Mouse (Mus musculus) intestine, embryonic 15.5 days (tissue): ENCODE data around the gene Ikbkg. TPM values are rescaled to one million over a fixed set of nuclear protein-coding genes. Genes with fewer than 3 reads are reported as not detected.
"Not testable (repeated sequence)": the region's sequence is repeated elsewhere in the genome, so short reads cannot be mapped to it uniquely, and the experiment has no call there.

Experiments
- ATAC-seq: fragments of 200-750 bp; cut with Nextera tagmentation; 2 replicates; pipeline ENCODE4 v1.8.0; 2017; ENCODE audit warnings: moderate TSS enrichment, moderate library complexity
- H3K27ac ChIP-seq: fragments of 300-500 bp; sonication (generic); 2 replicates; pipeline ENCODE4 v1.5.1; 2015; ENCODE audit warnings: mild to moderate bottlenecking, inconsistent platforms
- H3K27me3 ChIP-seq: fragments of 300-500 bp; sonication (generic); replicated peaks from 2 replicates; pipeline ENCODE4 v1.6.1; 2015; ENCODE audit warnings: inconsistent platforms
- H3K36me3 ChIP-seq: fragments of 300-500 bp; sonication (generic); 2 replicates; pipeline ENCODE4 v1.6.1; 2015; ENCODE audit warnings: inconsistent platforms
- H3K4me1 ChIP-seq: fragments of 300-500 bp; sonication (generic); replicated peaks from 2 replicates; pipeline ENCODE4 v1.6.1; 2015; ENCODE audit warnings: inconsistent platforms
- H3K4me2 ChIP-seq: fragments of 300-500 bp; sonication (generic); replicated peaks from 2 replicates; pipeline ENCODE4 v1.6.1; 2015; ENCODE audit warnings: mild to moderate bottlenecking, inconsistent platforms
- H3K4me3 ChIP-seq: fragments of 300-500 bp; sonication (generic); replicated peaks from 2 replicates; pipeline ENCODE4 v1.5.1; 2015; ENCODE audit warnings: inconsistent platforms
- H3K9ac ChIP-seq: fragments of 300-500 bp; sonication (generic); 2 replicates; pipeline ENCODE4 v1.6.1; 2015; ENCODE audit warnings: inconsistent platforms
- H3K9me3 ChIP-seq: fragments of 300-500 bp; sonication (generic); 2 replicates; pipeline ENCODE4 v1.6.1; 2016; ENCODE audit warnings: inconsistent platforms
- WGBS: fragments of 180-500 bp; shearing (Covaris S2); methylation state at CpG from one replicate; pipeline ENCODE4 v1.1.7; 2015; 5-methylcytosine and 5-hydroxymethylcytosine counted together
- polyA plus RNA-seq: library from polyadenylated mRNA; unstranded; fragments of >200 nt; fragmentation: Nextera tagmentation; extraction: Ambion mirVana; gene quantifications from 2 replicates; pipeline ENCODE4 v1.2.1, GENCODE M21; 2015

The Ikbkg gene
- 18.4 and 19.7 TPM in 2 replicates for polyA plus RNA-seq

- peak within 1 kb of the TSS; percentile 66 for H3K4me2 ChIP-seq
- no peaks in the 10 kb centered on the region for H3K36me3 ChIP-seq
- no peaks in the 10 kb centered on the region for H3K4me1 ChIP-seq
- H3K27me3 ChIP-seq: no peaks in the 10 kb centered on the region
- no peaks in the 10 kb centered on the region for H3K9me3 ChIP-seq
- ATAC-seq: peak; percentile 100
- 23% methylated on average over 30 of the region's 30 CpGs for WGBS
- peak within 1 kb of the TSS; percentile 81 for H3K27ac ChIP-seq
- H3K9ac ChIP-seq: peak within 1 kb of the TSS; percentile 77
- H3K4me3 ChIP-seq: peak within 1 kb of the TSS; percentile 47
Observed at GRCm38 (mm10) chrX:74392535-74393443, at the start of gene Ikbkg, which contains the start of gene Fam3a. Ikbkg (plus strand) TSS chrX:74393290. Fam3a (minus strand) TSS chrX:74393272.

GRCm38 (mm10) chrX:74352645-74353466 lies 40.2 kb upstream of the Ikbkg start:
- no peak overlapping the region for H3K27ac ChIP-seq
- no peaks in the 10 kb centered on the region for H3K9me3 ChIP-seq
- H3K4me3 ChIP-seq: peak overlapping the region; percentile 42
- H3K4me2 ChIP-seq: peak overlapping the region; percentile 64
- H3K4me1 ChIP-seq: no peaks in the 10 kb centered on the region
- ATAC-seq: peak; percentile 65
- no peaks in the 10 kb centered on the region for H3K27me3 ChIP-seq
- WGBS: 24% methylated on average over 13 of the region's 13 CpGs
- H3K9ac ChIP-seq: peak overlapping the region; percentile 48
- H3K36me3 ChIP-seq: no peaks in the 10 kb centered on the region

- H3K27me3 ChIP-seq: no peaks in the 10 kb centered on the region
- H3K36me3 ChIP-seq: no peaks in the 10 kb centered on the region
- peak within 1 kb of the TSS; percentile 48 for H3K9ac ChIP-seq
- ATAC-seq: peak; percentile 88
- H3K4me1 ChIP-seq: no peaks in the 10 kb centered on the region
- H3K4me3 ChIP-seq: peak within 1 kb of the TSS; percentile 42
- no peak within 1 kb of the TSS for H3K27ac ChIP-seq
- H3K4me2 ChIP-seq: peak within 1 kb of the TSS; percentile 64
- no peaks in the 10 kb centered on the region for H3K9me3 ChIP-seq
- WGBS: 16% methylated on average over 12 of the region's 22 CpGs
Observed at GRCm38 (mm10) chrX:74353467-74353770, 39.7 kb upstream of the Ikbkg start, which contains the start of gene Lage3. Lage3 (minus strand) TSS chrX:74353618.

- H3K4me1 ChIP-seq, H3K9me3 ChIP-seq, H3K4me3 ChIP-seq, ATAC-seq, H3K4me2 ChIP-seq, H3K27ac ChIP-seq, H3K36me3 ChIP-seq, H3K27me3 ChIP-seq, H3K9ac ChIP-seq: not testable (repeated sequence)
- WGBS: 91% methylated on average over 3 of the region's 3 CpGs
Observed at GRCm38 (mm10) chrX:74357069-74357468, 36.0 kb upstream of the Ikbkg start.

GRCm38 (mm10) chrX:74359171-74359570 lies 33.9 kb upstream of the Ikbkg start:
- H3K9ac ChIP-seq: no peak overlapping the region
- no peak overlapping the region for H3K27ac ChIP-seq
- no peak overlapping the region for H3K4me2 ChIP-seq
- WGBS: 35% methylated on average over 11 of the region's 11 CpGs
- ATAC-seq: no peak
- H3K36me3 ChIP-seq: no peaks in the 10 kb centered on the region
- no peaks in the 10 kb centered on the region for H3K9me3 ChIP-seq
- H3K27me3 ChIP-seq: no peaks in the 10 kb centered on the region
- no peaks in the 10 kb centered on the region for H3K4me1 ChIP-seq
- no peak overlapping the region for H3K4me3 ChIP-seq

- Histone ChIP-seq H3K9ac (peak overlapping the region; percentile 68), H3K27ac (no peak overlapping the region)
- WGBS: 57% methylated on average over 10 of the region's 10 CpGs
Observed at GRCm38 (mm10) chrX:74367512-74367911, 25.6 kb upstream of the Ikbkg start.

GRCm38 (mm10) chrX:74368209-74368909 lies 24.7 kb upstream of the Ikbkg start:
- H3K27me3 ChIP-seq: no peaks in the 10 kb centered on the region
- H3K27ac ChIP-seq: peak overlapping the region; percentile 39
- H3K9ac ChIP-seq: peak overlapping the region; percentile 68
- no peaks in the 10 kb centered on the region for H3K4me1 ChIP-seq
- H3K4me2 ChIP-seq: peak overlapping the region; percentile 57
- 16% methylated on average over 47 of the region's 49 CpGs for WGBS
- no peaks in the 10 kb centered on the region for H3K9me3 ChIP-seq
- ATAC-seq: peak; percentile 88
- peak overlapping the region; percentile 55 for H3K4me3 ChIP-seq
- no peaks in the 10 kb centered on the region for H3K36me3 ChIP-seq

More at GRCm38 (mm10) chrX:74367512-74367911, 25.6 kb upstream of the Ikbkg start:
- ATAC-seq: no peak
- Histone ChIP-seq H3K9me3 (no peaks in the 10 kb centered on the region), H3K4me3 (peak overlapping the region; percentile 55), H3K4me2 (peak overlapping the region; percentile 57), H3K36me3 (no peaks in the 10 kb centered on the region), H3K4me1 (no peaks in the 10 kb centered on the region), H3K27me3 (no peaks in the 10 kb centered on the region)

- peak; percentile 92 for ATAC-seq
- Histone ChIP-seq H3K4me1 (no peaks in the 10 kb centered on the region), H3K27ac (no peak within 1 kb of the TSS), H3K9me3 (no peaks in the 10 kb centered on the region), H3K9ac (peak within 1 kb of the TSS; percentile 51), H3K27me3 (no peaks in the 10 kb centered on the region), H3K4me2 (peak within 1 kb of the TSS; percentile 64), H3K36me3 (no peaks in the 10 kb centered on the region), H3K4me3 (peak within 1 kb of the TSS; percentile 45)
- 26% methylated on average over 32 of the region's 32 CpGs for WGBS
Observed at GRCm38 (mm10) chrX:74372888-74373549, 20.1 kb upstream of the Ikbkg start, which contains the start of the genes Ubl4a and Slc10a3. Ubl4a (minus strand) TSS chrX:74373218. Slc10a3 (minus strand) TSS chrX:74373349.

- 79% methylated on average over 2 of the region's 2 CpGs for WGBS
- Histone ChIP-seq H3K27ac (no peak overlapping the region), H3K9ac (no peak overlapping the region), H3K4me1 (no peaks in the 10 kb centered on the region), H3K36me3 (no peaks in the 10 kb centered on the region), H3K27me3 (no peaks in the 10 kb centered on the region), H3K4me3 (no peak overlapping the region), H3K4me2 (no peak overlapping the region), H3K9me3 (no peaks in the 10 kb centered on the region)
- no peak for ATAC-seq
Observed at GRCm38 (mm10) chrX:74384451-74384850, 8.6 kb upstream of the Ikbkg start.

GRCm38 (mm10) chrX:74388153-74388552 lies 4.9 kb upstream of the Ikbkg start:
- Histone ChIP-seq H3K4me1 (no peaks in the 10 kb centered on the region), H3K27ac (no peak overlapping the region), H3K36me3 (no peaks in the 10 kb centered on the region), H3K27me3 (no peaks in the 10 kb centered on the region), H3K9ac (no peak overlapping the region), H3K9me3 (no peaks in the 10 kb centered on the region), H3K4me2 (no peak overlapping the region), H3K4me3 (no peak overlapping the region)
- no peak for ATAC-seq

GRCm38 (mm10) chrX:74400136-74400535 lies 7.0 kb downstream of the Ikbkg start:
- H3K27me3 ChIP-seq: no peaks in the 10 kb centered on the region
- WGBS: 81% methylated on average over 3 of the region's 3 CpGs
- no peak overlapping the region for H3K27ac ChIP-seq
- H3K36me3 ChIP-seq: no peaks in the 10 kb centered on the region
- no peak for ATAC-seq
- no peaks in the 10 kb centered on the region for H3K9me3 ChIP-seq
- no peak overlapping the region for H3K4me3 ChIP-seq
- no peaks in the 10 kb centered on the region for H3K4me1 ChIP-seq
- no peak overlapping the region for H3K4me2 ChIP-seq
- H3K9ac ChIP-seq: no peak overlapping the region
